Mouse (Mus musculus) heart, embryonic 15.5 days (tissue): ENCODE results near the gene Adra1b. TPM values are rescaled to one million over a fixed set of nuclear protein-coding genes. Genes with fewer than 3 reads are reported as not detected.

Source experiments
- ATAC-seq: fragments of 200-750 bp; cut with Nextera tagmentation; replicated peaks from 2 replicates; pipeline ENCODE4 v1.8.0; 2017; ENCODE audit warnings: low read depth, moderate TSS enrichment; ENCODE audit not compliant: insufficient number of reproducible peaks, insufficient read depth, low FRiP score
- H3K27ac ChIP-seq: fragments of 300-500 bp; sonication (generic); 2 replicates; pipeline ENCODE4 v1.5.1; 2015; ENCODE audit warnings: mild to moderate bottlenecking, inconsistent platforms
- H3K27me3 ChIP-seq: fragments of 300-500 bp; sonication (generic); 2 replicates; pipeline ENCODE4 v1.6.1; 2015; ENCODE audit warnings: inconsistent platforms
- H3K36me3 ChIP-seq: fragments of 300-500 bp; sonication (generic); 2 replicates; pipeline ENCODE4 v1.6.1; 2015; ENCODE audit warnings: mild to moderate bottlenecking, inconsistent platforms
- H3K4me1 ChIP-seq: fragments of 300-500 bp; sonication (generic); replicated peaks from 2 replicates; pipeline ENCODE4 v1.6.1; 2015; ENCODE audit warnings: inconsistent platforms
- H3K4me2 ChIP-seq: fragments of 300-500 bp; sonication (generic); 2 replicates; pipeline ENCODE4 v1.6.1; 2015; ENCODE audit warnings: inconsistent platforms, mild to moderate bottlenecking, moderate library complexity
- H3K4me3 ChIP-seq: fragments of 300-500 bp; sonication (generic); 2 replicates; pipeline ENCODE4 v1.5.1; 2015; ENCODE audit warnings: mild to moderate bottlenecking, inconsistent platforms
- H3K9ac ChIP-seq: fragments of 300-500 bp; sonication (generic); 2 replicates; pipeline ENCODE4 v1.6.1; 2015; ENCODE audit warnings: mild to moderate bottlenecking, inconsistent platforms
- H3K9me3 ChIP-seq: fragments of 300-500 bp; sonication (generic); replicated peaks from 2 replicates; pipeline ENCODE4 v1.6.1; 2016; ENCODE audit warnings: inconsistent platforms
- WGBS: fragments of 180-500 bp; shearing (Covaris S2); methylation state at CpG from one replicate; pipeline ENCODE4 v1.1.7; 2015; ENCODE audit warnings: mixed read lengths; 5-methylcytosine and 5-hydroxymethylcytosine counted together
- polyA plus RNA-seq: library from polyadenylated mRNA; unstranded; fragments of >200 nt; fragmentation: Nextera tagmentation; extraction: Ambion mirVana; gene quantifications from 2 replicates; pipeline ENCODE4 v1.2.1, GENCODE M21; 2015

Adra1b gene
- polyA plus RNA-seq, 1 experiment from 2014 or later = 6.5 TPM

- H3K4me2 ChIP-seq = no peak overlapping the region
- no peak overlapping the region for H3K9ac ChIP-seq
- no peak overlapping the region for H3K27ac ChIP-seq
- H3K4me1 ChIP-seq = peaks cover 22% of the 10 kb centered on the region
- 65% methylated on average over 4 of the region's 4 CpGs for WGBS
- H3K9me3 ChIP-seq = no peaks in the 10 kb centered on the region
- H3K4me3 ChIP-seq = no peak overlapping the region
- H3K36me3 ChIP-seq = no peaks in the 10 kb centered on the region
- ATAC-seq = 0 out of 2 replicates have a peak, but pooled peaks have one; percentile 7
- H3K27me3 ChIP-seq = no peaks in the 10 kb centered on the region
Observed at GRCm38 (mm10) chr11:43892546-43892945, 8.5 kb downstream of the Adra1b start.

- Histone ChIP-seq H3K27ac (no peak overlapping the region), H3K4me2 (no peak overlapping the region), H3K9me3 (no peaks in the 10 kb centered on the region), H3K27me3 (no peaks in the 10 kb centered on the region), H3K4me3 (no peak overlapping the region), H3K9ac (no peak overlapping the region), H3K36me3 (no peaks in the 10 kb centered on the region), H3K4me1 (peaks cover 22% of the 10 kb centered on the region)
- 72% methylated on average over 3 of the region's 3 CpGs for WGBS
- no peak for ATAC-seq
Observed at GRCm38 (mm10) chr11:43891457-43891856, 9.6 kb downstream of the Adra1b start.

- H3K36me3 ChIP-seq = no peaks in the 10 kb centered on the region
- H3K4me2 ChIP-seq = no peak overlapping the region
- 42% methylated on average over 8 of the region's 8 CpGs for WGBS
- no peaks in the 10 kb centered on the region for H3K27me3 ChIP-seq
- H3K27ac ChIP-seq = peak overlapping the region; percentile 42
- ATAC-seq = 0 out of 2 replicates have a peak, but pooled peaks have one; percentile 24
- no peak overlapping the region for H3K4me3 ChIP-seq
- no peak overlapping the region for H3K9ac ChIP-seq
- peaks cover 22% of the 10 kb centered on the region for H3K4me1 ChIP-seq
- H3K9me3 ChIP-seq = no peaks in the 10 kb centered on the region
Observed at GRCm38 (mm10) chr11:43889208-43889915, 11.6 kb downstream of the Adra1b start.

GRCm38 (mm10) chr11:43888736-43889135 is 12.3 kb downstream of the Adra1b start:
- 82% methylated on average over 8 of the region's 8 CpGs for WGBS
- peaks cover 22% of the 10 kb centered on the region for H3K4me1 ChIP-seq
- H3K27ac ChIP-seq = no peak overlapping the region
- no peaks in the 10 kb centered on the region for H3K27me3 ChIP-seq
- no peak overlapping the region for H3K9ac ChIP-seq
- H3K4me3 ChIP-seq = no peak overlapping the region
- ATAC-seq = no peak
- no peaks in the 10 kb centered on the region for H3K36me3 ChIP-seq
- H3K4me2 ChIP-seq = no peak overlapping the region
- no peaks in the 10 kb centered on the region for H3K9me3 ChIP-seq

GRCm38 (mm10) chr11:43887597-43887996 is 13.4 kb downstream of the Adra1b start:
- no peak overlapping the region for H3K9ac ChIP-seq
- no peak overlapping the region for H3K4me2 ChIP-seq
- no peak for ATAC-seq
- H3K27me3 ChIP-seq = no peaks in the 10 kb centered on the region
- no peak overlapping the region for H3K4me3 ChIP-seq
- no peak overlapping the region for H3K27ac ChIP-seq
- H3K4me1 ChIP-seq = peaks cover 20% of the 10 kb centered on the region
- H3K36me3 ChIP-seq = no peaks in the 10 kb centered on the region
- no peaks in the 10 kb centered on the region for H3K9me3 ChIP-seq

- no peak overlapping the region for H3K27ac ChIP-seq
- no peak overlapping the region for H3K9ac ChIP-seq
- no peaks in the 10 kb centered on the region for H3K27me3 ChIP-seq
- no peak overlapping the region for H3K4me2 ChIP-seq
- H3K4me1 ChIP-seq = peaks cover 6% of the 10 kb centered on the region
- no peak for ATAC-seq
- no peak overlapping the region for H3K4me3 ChIP-seq
- no peaks in the 10 kb centered on the region for H3K36me3 ChIP-seq
- no peaks in the 10 kb centered on the region for H3K9me3 ChIP-seq
Observed at GRCm38 (mm10) chr11:43884521-43884920, 16.5 kb downstream of the Adra1b start.

- Histone ChIP-seq H3K9me3 (no peaks in the 10 kb centered on the region), H3K4me3 (no peak overlapping the region), H3K4me1 (no peaks in the 10 kb centered on the region), H3K36me3 (no peaks in the 10 kb centered on the region), H3K9ac (no peak overlapping the region), H3K27me3 (no peaks in the 10 kb centered on the region), H3K4me2 (no peak overlapping the region), H3K27ac (no peak overlapping the region)
- WGBS = 83% methylated on average over 5 of the region's 5 CpGs
- ATAC-seq = no peak
Observed at GRCm38 (mm10) chr11:43883641-43884181, 17.3 kb downstream of the Adra1b start.

GRCm38 (mm10) chr11:43877211-43877610 is 23.8 kb downstream of the Adra1b start:
- H3K4me1 ChIP-seq = no peaks in the 10 kb centered on the region
- H3K4me2 ChIP-seq = no peak overlapping the region
- no peak overlapping the region for H3K9ac ChIP-seq
- no peaks in the 10 kb centered on the region for H3K27me3 ChIP-seq
- no peaks in the 10 kb centered on the region for H3K36me3 ChIP-seq
- no peak overlapping the region for H3K27ac ChIP-seq
- ATAC-seq = no peak
- no peaks in the 10 kb centered on the region for H3K9me3 ChIP-seq
- 65% methylated on average over 5 of the region's 5 CpGs for WGBS
- H3K4me3 ChIP-seq = no peak overlapping the region

GRCm38 (mm10) chr11:43867721-43868281 is 33.2 kb downstream of the Adra1b start:
- no peak overlapping the region for H3K4me2 ChIP-seq
- no peak overlapping the region for H3K9ac ChIP-seq
- H3K27me3 ChIP-seq = no peaks in the 10 kb centered on the region
- 29% methylated on average over 4 of the region's 4 CpGs for WGBS
- H3K36me3 ChIP-seq = no peaks in the 10 kb centered on the region
- peak; percentile 65 for ATAC-seq
- no peaks in the 10 kb centered on the region for H3K9me3 ChIP-seq
- H3K27ac ChIP-seq = peak overlapping the region; percentile 72
- peaks cover 17% of the 10 kb centered on the region for H3K4me1 ChIP-seq
- no peak overlapping the region for H3K4me3 ChIP-seq

GRCm38 (mm10) chr11:43865298-43866165 is 35.5 kb downstream of the Adra1b start:
- 36% methylated on average over 6 of the region's 6 CpGs for WGBS
- H3K4me1 ChIP-seq = peaks cover 17% of the 10 kb centered on the region
- H3K27ac ChIP-seq = peak overlapping the region; percentile 84
- H3K9ac ChIP-seq = no peak overlapping the region
- ATAC-seq = peak; percentile 86
- no peak overlapping the region for H3K4me3 ChIP-seq
- no peaks in the 10 kb centered on the region for H3K9me3 ChIP-seq
- no peaks in the 10 kb centered on the region for H3K27me3 ChIP-seq
- no peak overlapping the region for H3K4me2 ChIP-seq
- H3K36me3 ChIP-seq = no peaks in the 10 kb centered on the region

GRCm38 (mm10) chr11:43853046-43853445 is 48.0 kb downstream of the Adra1b start:
- no peak overlapping the region for H3K9ac ChIP-seq
- no peak overlapping the region for H3K27ac ChIP-seq
- H3K4me3 ChIP-seq = no peak overlapping the region
- H3K9me3 ChIP-seq = no peaks in the 10 kb centered on the region
- no peak for ATAC-seq
- no peaks in the 10 kb centered on the region for H3K36me3 ChIP-seq
- 54% methylated on average over 6 of the region's 6 CpGs for WGBS
- no peaks in the 10 kb centered on the region for H3K27me3 ChIP-seq
- H3K4me1 ChIP-seq = no peaks in the 10 kb centered on the region
- no peak overlapping the region for H3K4me2 ChIP-seq
